Mouse (Mus musculus) cerebellum, postnatal 25 days (tissue): ENCODE measurements around the gene Ces3a.
"Not testable (repeated sequence)": the region's sequence is repeated elsewhere in the genome, so short reads cannot be mapped to it uniquely, and the experiment has no call there.

ENCODE experiments used
- DNase-seq, 2 experiments: peaks; one replicate each; pipeline ENCODE4 v3.0.0; 2021; ENCODE audit warnings: mixed read lengths in 2 of 2

Gene Ces3a

GRCm38 (mm10) chr8:105102101-105102785 lies 53.8 kb downstream of the Ces3a start:
- not testable (repeated sequence) for DNase-seq

GRCm38 (mm10) chr8:105103701-105104100 lies 55.3 kb downstream of the Ces3a start:
- DNase-seq: not testable (repeated sequence)

GRCm38 (mm10) chr8:105104220-105104619 lies 55.8 kb downstream of the Ces3a start:
- no peak for DNase-seq
